Mouse (Mus musculus): ENCODE measurements at regions not wholly inside any gene's neighbourhood (a gene's known extent, or its start where the extent isn't known, plus 50 kb on each side); places are given as distances from the start of the nearest gene placed in this dataset.

DNA sequence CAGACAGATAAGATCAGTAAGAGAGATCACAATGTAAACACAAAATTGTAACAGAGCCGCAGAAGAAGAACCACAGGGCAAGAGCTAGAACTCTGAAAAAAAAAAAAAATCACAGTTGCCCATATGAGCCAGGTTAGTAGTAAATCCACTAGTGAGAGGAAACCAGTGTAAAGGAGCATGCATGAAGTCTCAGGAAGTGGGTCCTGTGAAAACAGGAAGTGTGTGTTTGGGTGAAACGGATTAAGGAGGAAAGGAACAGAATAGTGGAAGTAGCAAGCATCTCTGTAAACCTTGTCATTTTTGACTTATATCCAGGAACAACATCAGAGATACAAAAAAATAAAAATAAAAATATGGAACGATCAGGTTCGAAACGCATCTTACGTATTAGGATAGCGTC, 753.4 kb upstream of the Nudt12 start:
- DNase-seq = no peak
- 77% methylated on average over 7 of the region's 7 CpGs for WGBS

DNA sequence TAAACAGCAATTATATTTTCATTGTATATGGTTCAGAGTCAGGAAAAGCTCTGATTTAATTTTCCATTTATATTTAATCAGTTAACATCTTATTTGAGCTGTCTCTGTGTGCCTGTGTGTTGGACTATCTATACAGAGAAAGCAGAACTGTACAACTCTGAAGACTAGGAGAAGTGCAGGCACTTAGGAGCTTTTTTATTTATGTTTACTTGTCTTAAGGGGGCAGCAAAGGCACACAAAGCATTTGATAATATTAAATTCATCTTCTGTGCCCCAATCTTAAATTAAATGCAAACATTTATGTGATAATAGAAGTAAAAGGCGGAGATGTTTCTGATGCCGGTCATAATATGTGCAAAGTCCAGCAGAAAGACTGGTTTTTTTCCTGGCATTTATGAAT, 751.3 kb upstream of the Nudt12 start:
- Histone ChIP-seq H3K36me3 (ENCODE audit: insufficient read depth) (no peaks in the 10 kb centered on the region), H3K4me1 (ENCODE audit: insufficient read depth) (no peaks in the 10 kb centered on the region), H3K27me3 (ENCODE audit: insufficient read depth, low read length) (no peaks in the 10 kb centered on the region), H3K9ac (no peak overlapping the region), H3K27ac (ENCODE audit: low read depth) (no peak overlapping the region), H3K4me3 (ENCODE audit: low read depth, low read length) (no peak overlapping the region), H3K4me2 (no peak overlapping the region), H3K9me3 (ENCODE audit: low read depth, low read length) (no peaks in the 10 kb centered on the region)
- ATAC-seq (ENCODE audit: insufficient read depth) (no peak), DNase-seq (peak; percentile 51)
- no peak for TF ChIP-seq CTCF (IDR thresholded peaks at IDR 0.05; ENCODE audit: low read depth)
- WGBS = 68% methylated on average over 2 of the region's 2 CpGs

More for the DNA sequence above, 753.4 kb upstream of the Nudt12 start:
- Histone ChIP-seq H3K9ac (no peak overlapping the region), H3K4me2 (no peak overlapping the region), H3K36me3 (ENCODE audit: insufficient read depth) (no peaks in the 10 kb centered on the region), H3K4me1 (ENCODE audit: insufficient read depth) (no peaks in the 10 kb centered on the region), H3K9me3 (ENCODE audit: low read depth, low read length) (no peaks in the 10 kb centered on the region), H3K27me3 (ENCODE audit: insufficient read depth, low read length) (no peaks in the 10 kb centered on the region), H3K27ac (ENCODE audit: low read depth) (no peak overlapping the region), H3K4me3 (ENCODE audit: low read depth, low read length) (no peak overlapping the region)
- no peak for TF ChIP-seq CTCF (IDR thresholded peaks at IDR 0.05; ENCODE audit: low read depth)
- no peak for ATAC-seq (ENCODE audit: insufficient read depth)

DNA sequence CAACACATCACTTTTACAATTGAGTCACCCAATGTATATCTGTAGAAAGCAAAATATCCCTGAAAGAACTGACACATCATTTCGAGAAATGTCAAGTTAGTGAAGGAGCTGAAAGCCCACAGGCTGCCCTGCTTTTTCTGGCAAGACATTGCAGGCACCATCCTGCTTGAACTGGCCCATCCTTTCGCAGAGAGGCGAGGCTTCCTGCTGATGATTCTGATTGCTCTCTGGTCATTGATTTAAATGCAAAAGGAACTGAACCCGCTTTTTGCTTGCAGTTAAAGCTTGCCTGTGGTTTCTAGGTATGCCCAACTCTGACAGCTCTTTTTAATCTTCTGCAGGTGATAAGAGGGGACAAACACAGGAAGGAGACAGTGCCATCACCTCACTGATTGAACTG, 748.9 kb upstream of the Nudt12 start:
- Histone ChIP-seq H3K27ac (ENCODE audit: low read depth) (no peak overlapping the region), H3K4me3 (ENCODE audit: low read depth, low read length) (no peak overlapping the region), H3K4me2 (no peak overlapping the region), H3K9me3 (ENCODE audit: low read depth, low read length) (no peaks in the 10 kb centered on the region), H3K36me3 (ENCODE audit: insufficient read depth) (no peaks in the 10 kb centered on the region), H3K9ac (no peak overlapping the region), H3K4me1 (ENCODE audit: insufficient read depth) (no peaks in the 10 kb centered on the region), H3K27me3 (ENCODE audit: insufficient read depth, low read length) (no peaks in the 10 kb centered on the region)
- ATAC-seq (ENCODE audit: insufficient read depth) (no peak), DNase-seq (no peak)
- WGBS = 38% methylated on average over 4 of the region's 4 CpGs
- TF ChIP-seq CTCF (IDR thresholded peaks at IDR 0.05; ENCODE audit: low read depth) = no peak

DNA sequence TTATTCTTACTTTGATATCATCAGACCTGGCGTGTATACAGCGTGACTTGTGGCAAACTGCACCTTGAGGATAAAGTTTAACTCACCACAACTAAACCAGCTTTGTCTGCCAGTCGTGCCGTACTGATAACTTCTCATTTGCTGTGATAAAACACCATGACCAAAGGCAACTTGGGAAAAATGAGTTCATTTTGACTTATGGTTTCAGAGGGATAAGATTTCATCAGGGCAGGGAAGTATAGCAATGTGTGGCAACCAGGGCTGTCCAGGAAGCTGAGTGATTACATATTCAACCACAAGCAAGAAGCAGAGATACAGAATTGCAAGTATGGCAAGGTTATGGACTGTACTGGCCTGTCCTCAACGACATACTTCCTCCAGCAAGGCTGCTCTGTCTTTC, 747.7 kb upstream of the Nudt12 start:
- H3K36me3 ChIP-seq (ENCODE audit: insufficient read depth) = no peaks in the 10 kb centered on the region
- ATAC-seq (ENCODE audit: insufficient read depth) (no peak), DNase-seq (no peak)
- no peaks in the 10 kb centered on the region for H3K9me3 ChIP-seq (ENCODE audit: low read depth, low read length)
- H3K4me1 ChIP-seq (ENCODE audit: insufficient read depth) = no peaks in the 10 kb centered on the region
- TF ChIP-seq CTCF (IDR thresholded peaks at IDR 0.05; ENCODE audit: low read depth) = no peak
- no peak overlapping the region for H3K4me3 ChIP-seq (ENCODE audit: low read depth, low read length)
- WGBS = 77% methylated on average over 5 of the region's 5 CpGs
- H3K4me2 ChIP-seq = no peak overlapping the region
- H3K27ac ChIP-seq (ENCODE audit: low read depth) = no peak overlapping the region
- H3K9ac ChIP-seq = no peak overlapping the region
- no peaks in the 10 kb centered on the region for H3K27me3 ChIP-seq (ENCODE audit: insufficient read depth, low read length)

DNA sequence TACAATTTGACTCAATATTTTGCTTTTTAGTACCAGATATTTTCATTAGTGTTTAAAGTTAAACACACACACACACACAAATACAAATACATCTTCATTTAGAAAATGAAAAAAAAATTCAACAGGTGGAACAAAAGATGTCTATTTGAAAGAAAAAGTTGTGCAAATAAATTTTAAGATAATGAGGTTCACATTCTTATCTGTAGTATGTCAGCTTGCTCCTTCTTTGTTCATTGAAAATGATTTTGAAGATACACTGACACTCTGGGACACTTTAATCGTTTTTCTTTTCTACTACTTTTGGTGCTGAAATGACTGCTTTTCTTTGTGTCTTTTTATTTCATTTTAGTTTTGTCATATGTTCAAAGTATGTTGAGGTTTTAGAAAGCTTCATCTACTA, 732.9 kb upstream of the Nudt12 start:
- TF ChIP-seq CTCF (IDR thresholded peaks at IDR 0.05; ENCODE audit: low read depth) = no peak
- ATAC-seq (ENCODE audit: insufficient read depth) (no peak), DNase-seq (no peak)
- Histone ChIP-seq H3K36me3 (ENCODE audit: insufficient read depth) (no peaks in the 10 kb centered on the region), H3K4me3 (ENCODE audit: low read depth, low read length) (no peak overlapping the region), H3K4me1 (ENCODE audit: insufficient read depth) (no peaks in the 10 kb centered on the region), H3K27ac (ENCODE audit: low read depth) (no peak overlapping the region), H3K4me2 (no peak overlapping the region), H3K9ac (no peak overlapping the region), H3K9me3 (ENCODE audit: low read depth, low read length) (no peaks in the 10 kb centered on the region), H3K27me3 (ENCODE audit: insufficient read depth, low read length) (no peaks in the 10 kb centered on the region)
- WGBS = 65% methylated on average over 1 of the region's 1 CpGs
